Mouse (Mus musculus) frontal cortex, adult (tissue): ENCODE results near the gene Fyco1.

Experiments used
- ATAC-seq: cut with Nextera tagmentation; 2 replicates; pipeline ENCODE4 v1.9.2; 2017; ENCODE audit warnings: mild to moderate bottlenecking, moderate library complexity, mixed read lengths; ENCODE audit not compliant: low TSS enrichment

The Fyco1 gene

GRCm38 (mm10) chr9:123740799-123741198 is 110.9 kb downstream of the Fyco1 start:
- no peak for ATAC-seq
